Mouse (Mus musculus): ENCODE data around the gene Epb41l2.

DNA sequence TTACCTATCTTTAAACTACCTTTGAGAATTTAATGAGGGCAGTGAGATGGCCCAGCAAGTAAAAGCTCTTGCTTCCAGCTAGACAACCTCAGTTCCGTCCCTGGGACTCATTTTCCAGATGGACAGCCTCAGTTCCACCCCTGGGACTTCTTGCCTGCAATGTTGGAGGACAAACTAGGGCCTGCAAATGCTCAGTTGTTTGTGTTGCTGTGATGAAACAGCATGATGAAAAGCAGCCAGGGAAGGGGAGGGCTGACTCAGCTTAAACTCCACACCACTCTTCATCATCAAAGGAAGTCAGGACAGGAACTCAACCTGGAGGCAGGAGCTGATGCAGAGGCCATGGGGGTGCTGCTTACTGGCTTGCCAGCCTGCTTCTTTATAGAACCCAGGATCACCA lies 154.2 kb downstream of the Epb41l2 start:
- TF ChIP-seq POLR2A (IDR thresholded peaks at IDR 0.05; ENCODE audit: borderline replicate concordance, extremely low read depth, low read depth, low read length) (no peak), CTCF (IDR thresholded peaks at IDR 0.05; ENCODE audit: insufficient read depth, low read length) (no peak)
